Comparison of ENCODE assay signal across 27 mouse cellular contexts in the genomic region with DNA sequence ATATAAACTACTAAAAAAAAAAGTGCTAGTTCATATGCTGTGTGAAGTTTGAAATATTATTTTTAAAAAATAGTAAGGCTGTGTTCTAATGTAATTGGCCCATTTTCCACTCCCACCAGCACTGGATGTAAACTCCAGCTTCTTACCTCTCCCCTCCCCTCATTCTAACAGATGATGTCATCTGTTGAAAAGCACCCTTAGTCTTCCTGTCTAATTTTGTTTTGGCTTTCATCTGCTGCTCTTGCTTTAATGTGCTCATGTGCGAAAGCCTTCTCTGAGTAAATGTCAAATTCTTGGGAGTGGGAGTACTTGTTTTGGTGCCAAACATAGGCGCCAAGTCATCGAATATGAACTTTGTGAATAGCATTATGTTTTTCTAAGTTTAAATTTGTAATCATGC. TPM values are rescaled to one million over a fixed set of nuclear protein-coding genes. Genes with fewer than 3 reads are reported as not detected.
DNase-seq lines count a peak whose midpoint lies in the region; ATAC-seq lines count a peak whose summit lies in the region.
"Had no signal": no experiment of that assay in that cellular context is flagged by ENCODE, and none has a peak within 500 bp of the region (broad histone marks: within the 10 kb centered on the region; RNA-seq: fewer than 3 reads in every experiment).

No protein-coding gene starts in this region.

- peak; percentile 9 to 47 for DNase-seq in frontal cortex, adult 2 months (ENCODE audit: extremely low spot score in 1 of 2, low spot score in 1 of 2)
- DNase-seq in frontal cortex, postnatal 14 days (ENCODE audit: low spot score in 2 of 2) = no peak
- peak; percentile 29 for DNase-seq in CD4-positive, CD25-positive, alpha-beta regulatory T cell, adult 2 months (ENCODE audit: low read depth, low spot score)
- no peak for DNase-seq in urinary bladder, postnatal 25 days (ENCODE audit: low spot score)
- DNase-seq in adrenal gland, adult 8-10 months = no peak
- DNase-seq: adrenal gland, postnatal 25 days; cerebellum, adult 2 months; cerebellum, postnatal 36 days; embryo, embryonic 11 days; gastrocnemius, postnatal 25 days; heart, adult 18-20 months; heart, postnatal 10 days; kidney, postnatal 25 days; liver, embryonic 13.5 days; lung, postnatal 36 days; retina, postnatal 1 day had no signal

- peak; percentile 59 for ATAC-seq in activated CD4-positive, CD25-positive, alpha-beta regulatory T cell, adult 4 months
- peak; percentile 65 for ATAC-seq in inflammation-experienced regulatory T-cells, adult 6 months
- ATAC-seq: hindbrain, postnatal 0 days; intestine, postnatal 0 days; midbrain, embryonic 15.5 days had no signal

RNA-seq across cellular contexts. Expression of gene Adh1, which starts 3.9 kb away (rescaled TPM):
- polyA plus RNA-seq in frontal cortex, adult 2 months (2012; rRNA removed) = 1.6 and 1.8 TPM in 2 replicates
- polyA plus RNA-seq in activated CD4-positive, CD25-positive, alpha-beta regulatory T cell, adult 4 months (2017; shearing (Covaris generic)) = 1 to 10 TPM; 1.1 to 1.7 TPM
- 1 to 10 TPM in 2 of 3 experiments, not detected in 1; 1.9 to 3.3 TPM for polyA plus RNA-seq in inflammation-experienced regulatory T-cells, adult 6 months (2017; shearing (Covaris generic))
- total RNA-seq in adrenal gland, adult 8-10 months (2022) = 1,000 to 10,000 TPM in 2 of 4 experiments, 100 to 1,000 TPM in 2; 318 to 7,826 (median 4,098) TPM

RNA-seq across cellular contexts. Expression of gene Adh7, which starts 47.1 kb away (rescaled TPM):
- polyA plus RNA-seq in frontal cortex, adult 2 months (2012; rRNA removed) = 0.02 TPM in 1 of 2 replicates, not detected in the other
- not detected for polyA plus RNA-seq in activated CD4-positive, CD25-positive, alpha-beta regulatory T cell, adult 4 months (2017; shearing (Covaris generic))
- not detected for polyA plus RNA-seq in inflammation-experienced regulatory T-cells, adult 6 months (2017; shearing (Covaris generic))
- 100 to 1,000 TPM in 2 of 4 experiments, 1 to 10 TPM in 2; 1.5 to 212 (median 76.4) TPM for total RNA-seq in adrenal gland, adult 8-10 months (2022)
- polyA plus RNA-seq: cerebellum, adult 2 months; heart, embryonic 12.5 days had no signal

RNA-seq across cellular contexts. Expression of gene Adh6a, which starts 48.4 kb away (rescaled TPM):
- polyA plus RNA-seq in frontal cortex, adult 2 months (2012; rRNA removed) = not detected in 2 replicates
- not detected for polyA plus RNA-seq in activated CD4-positive, CD25-positive, alpha-beta regulatory T cell, adult 4 months (2017; shearing (Covaris generic))
- polyA plus RNA-seq in inflammation-experienced regulatory T-cells, adult 6 months (2017; shearing (Covaris generic)) = not detected
- total RNA-seq in adrenal gland, adult 8-10 months (2022) = not detected
- total RNA-seq: adrenal gland, postnatal 25 days; gastrocnemius, postnatal 25 days; heart, adult 18-20 months; heart, postnatal 10 days; hindbrain, postnatal 0 days; layer of hippocampus, adult 2 months; left cerebral cortex, postnatal 14 days had no signal
- polyA plus RNA-seq: C2C12; cerebellum, adult 2 months; heart, embryonic 12.5 days; hindbrain, embryonic 10.5 days; hindbrain, postnatal 0 days; kidney, embryonic 14.5 days; liver, embryonic 13.5 days; midbrain, embryonic 15.5 days had no signal

Comparison
In these comparisons a context has a peak if more than half of its experiments do, and no peak if none do; other contexts are left out.
1. DNase-seq: peak in frontal cortex, adult 2 months (2 of 2) and CD4-positive, CD25-positive, alpha-beta regulatory T cell, adult 2 months (single experiment); none in frontal cortex, postnatal 14 days (0 of 2), urinary bladder, postnatal 25 days (single experiment) and adrenal gland, adult 8-10 months (single experiment).